Mouse (Mus musculus) liver, adult 2 months (tissue): ENCODE data around the gene Aagab. TPM values are rescaled to one million over a fixed set of nuclear protein-coding genes. Genes with fewer than 3 reads are reported as not detected.

ENCODE experiments used
- DNase-seq: peaks from one replicate; pipeline ENCODE4 v3.0.0-alpha.2; 2011; ENCODE audit warnings: low read depth, low spot score; ENCODE audit errors: extremely low read depth
- H3K27ac ChIP-seq: fragments of 200-500 bp; replicated peaks from 2 replicates; pipeline ENCODE4 v1.5.1; 2012; ENCODE audit warnings: low read depth, mild to moderate bottlenecking, control low read depth, inconsistent platforms, low read length; ENCODE audit not compliant: insufficient read depth
- H3K27me3 ChIP-seq: fragments of 200-500 bp; 2 replicates; pipeline ENCODE4 v1.6.1; 2012; ENCODE audit warnings: mild to moderate bottlenecking, moderate library complexity, low read length, inconsistent platforms; ENCODE audit not compliant: control insufficient read depth, insufficient read depth
- H3K36me3 ChIP-seq: fragments of 200-500 bp; 2 replicates; pipeline ENCODE4 v1.6.1; 2012; ENCODE audit warnings: low read length, inconsistent platforms; ENCODE audit not compliant: control insufficient read depth, insufficient read depth
- H3K4me1 ChIP-seq: fragments of 200-500 bp; 2 replicates; pipeline ENCODE4 v1.6.1; 2011; ENCODE audit warnings: low read length; ENCODE audit not compliant: control insufficient read depth, insufficient read depth
- H3K4me3 ChIP-seq: fragments of 200-500 bp; 2 replicates; pipeline ENCODE4 v1.5.1; 2011; ENCODE audit warnings: low read depth, mild to moderate bottlenecking, control low read depth, low read length, moderate library complexity; ENCODE audit not compliant: insufficient read depth
- H3K79me2 ChIP-seq: fragments of 200-500 bp; 2 replicates; pipeline ENCODE4 v1.6.1; 2012; ENCODE audit warnings: inconsistent platforms, mild to moderate bottlenecking, low read length, moderate library complexity; ENCODE audit not compliant: control insufficient read depth, insufficient read depth
- H3K9ac ChIP-seq: fragments of 200-500 bp; 2 replicates; pipeline ENCODE4 v1.6.1; 2012; ENCODE audit warnings: low read depth, mild to moderate bottlenecking, control low read depth, inconsistent platforms, low read length
- CTCF ChIP-seq: fragments of 200-500 bp; IDR thresholded peaks from 2 replicates; pipeline ENCODE4 v1.5.1; 2011; ENCODE audit warnings: low read depth, low read length, control low read depth
- POLR2A ChIP-seq: fragments of 200-500 bp; IDR thresholded peaks from 2 replicates; pipeline ENCODE4 v1.6.1; 2011; ENCODE audit warnings: low read length, control low read depth; ENCODE audit not compliant: insufficient read depth; ENCODE audit errors: extremely low read depth
- WGBS: fragments of 180-500 bp; shearing (Covaris S2); methylation state at CpG from one replicate; pipeline ENCODE4 v1.1.7; 2018; 5-methylcytosine and 5-hydroxymethylcytosine counted together
- polyA plus RNA-seq: library from polyadenylated mRNA; depleted of rRNA; stranded (reverse); fragments of >200 nt; gene quantifications from 2 replicates; pipeline ENCODE4 v1.2.3, GENCODE M21; 2012
- total RNA-seq: library from RNA; depleted of rRNA; stranded (reverse); fragments of >200 nt; gene quantifications from 2 replicates; pipeline ENCODE4 v1.2.3, GENCODE M21; 2014

Gene Aagab
- total and polyA plus RNA-seq, 2 experiments: 11.9 to 14.9 TPM

GRCm38 (mm10) chr9:63577469-63577868, 25.0 kb upstream of the Aagab start:
- no peak for DNase-seq
- 91% methylated on average over 3 of the region's 3 CpGs for WGBS
- Histone ChIP-seq H3K36me3 (no peaks in the 10 kb centered on the region), H3K4me1 (no peaks in the 10 kb centered on the region), H3K27me3 (no peaks in the 10 kb centered on the region), H3K27ac (no peak overlapping the region), H3K4me3 (no peak overlapping the region), H3K79me2 (no peaks in the 10 kb centered on the region), H3K9ac (no peak overlapping the region)
- TF ChIP-seq POLR2A (no peak), CTCF (no peak)

GRCm38 (mm10) chr9:63579644-63580043, 22.8 kb upstream of the Aagab start:
- TF ChIP-seq POLR2A: no peak
- no peak for TF ChIP-seq CTCF
- no peak for DNase-seq
- no peaks in the 10 kb centered on the region for H3K27me3 ChIP-seq
- no peaks in the 10 kb centered on the region for H3K79me2 ChIP-seq
- no peak overlapping the region for H3K27ac ChIP-seq
- H3K4me3 ChIP-seq: no peak overlapping the region
- H3K4me1 ChIP-seq: no peaks in the 10 kb centered on the region
- 94% methylated on average over 5 of the region's 5 CpGs for WGBS
- H3K9ac ChIP-seq: no peak overlapping the region
- H3K36me3 ChIP-seq: no peaks in the 10 kb centered on the region

GRCm38 (mm10) chr9:63580046-63580445, 22.4 kb upstream of the Aagab start:
- DNase-seq: no peak
- no peak overlapping the region for H3K27ac ChIP-seq
- H3K79me2 ChIP-seq: no peaks in the 10 kb centered on the region
- H3K9ac ChIP-seq: no peak overlapping the region
- 91% methylated on average over 2 of the region's 2 CpGs for WGBS
- no peaks in the 10 kb centered on the region for H3K36me3 ChIP-seq
- H3K4me3 ChIP-seq: no peak overlapping the region
- no peaks in the 10 kb centered on the region for H3K27me3 ChIP-seq
- no peak for TF ChIP-seq CTCF
- no peak for TF ChIP-seq POLR2A
- no peaks in the 10 kb centered on the region for H3K4me1 ChIP-seq

GRCm38 (mm10) chr9:63581778-63582177, 20.7 kb upstream of the Aagab start:
- 90% methylated on average over 4 of the region's 4 CpGs for WGBS
- no peaks in the 10 kb centered on the region for H3K79me2 ChIP-seq
- no peaks in the 10 kb centered on the region for H3K4me1 ChIP-seq
- no peak overlapping the region for H3K4me3 ChIP-seq
- no peaks in the 10 kb centered on the region for H3K27me3 ChIP-seq
- DNase-seq: no peak
- no peak overlapping the region for H3K27ac ChIP-seq
- TF ChIP-seq POLR2A (no peak), CTCF (no peak)
- no peak overlapping the region for H3K9ac ChIP-seq
- H3K36me3 ChIP-seq: no peaks in the 10 kb centered on the region

- no peak for DNase-seq
- Histone ChIP-seq H3K27ac (no peak overlapping the region), H3K79me2 (no peaks in the 10 kb centered on the region), H3K36me3 (no peaks in the 10 kb centered on the region), H3K9ac (no peak overlapping the region), H3K4me3 (no peak overlapping the region), H3K4me1 (no peaks in the 10 kb centered on the region), H3K27me3 (no peaks in the 10 kb centered on the region)
- TF ChIP-seq POLR2A: no peak
- TF ChIP-seq CTCF: no peak
- 81% methylated on average over 6 of the region's 6 CpGs for WGBS
Measured at GRCm38 (mm10) chr9:63585251-63585650, 17.2 kb upstream of the Aagab start.

DNA sequence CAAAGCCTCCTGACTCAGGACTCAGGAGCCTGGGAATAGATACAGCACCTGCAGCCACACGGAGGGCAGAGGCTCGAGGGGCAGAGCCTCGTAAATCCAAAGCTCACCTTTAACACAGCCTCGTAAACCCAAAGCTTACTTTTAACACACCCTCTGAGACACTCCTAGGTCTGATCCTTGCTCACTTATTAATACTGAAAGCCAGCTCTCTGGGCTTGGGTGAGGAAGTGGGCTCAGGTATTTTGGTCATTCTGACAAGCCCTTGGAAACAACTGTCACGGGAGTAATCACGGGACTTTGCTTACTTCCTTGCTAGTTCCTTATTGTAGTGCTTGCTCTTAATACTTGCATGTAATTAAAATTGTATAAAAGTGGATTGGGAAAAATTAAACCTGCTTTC, 13.3 kb upstream of the Aagab start:
- WGBS: 86% methylated on average over 6 of the region's 6 CpGs
- Histone ChIP-seq H3K79me2 (no peaks in the 10 kb centered on the region), H3K9ac (no peak overlapping the region), H3K36me3 (no peaks in the 10 kb centered on the region), H3K27ac (no peak overlapping the region), H3K4me3 (no peak overlapping the region), H3K4me1 (peaks cover 3% of the 10 kb centered on the region; the same call in 1 of the 2 replicates), H3K27me3 (no peaks in the 10 kb centered on the region)
- no peak for TF ChIP-seq CTCF
- TF ChIP-seq POLR2A: no peak
- DNase-seq: no peak
